Mouse (Mus musculus) limb, embryonic 15.5 days (tissue): ENCODE measurements at regions not wholly inside any gene's neighbourhood (a gene's known extent, or its start where the extent isn't known, plus 50 kb on each side); places are given as distances from the start of the nearest gene placed in this dataset.
A peak's percentile ranks its signal among the peaks of the same experiment; 100 is the strongest.

Experiments used
- ATAC-seq: fragments of 200-750 bp; cut with Nextera tagmentation; 2 replicates; pipeline ENCODE4 v1.8.0; 2017; ENCODE audit warnings: low read depth, moderate TSS enrichment; ENCODE audit not compliant: insufficient number of reproducible peaks, low FRiP score, low TSS enrichment
- H3K27ac ChIP-seq: fragments of 300-500 bp; sonication (generic); 2 replicates; pipeline ENCODE4 v1.5.1; 2015; ENCODE audit warnings: moderate library complexity, mild to moderate bottlenecking, inconsistent platforms
- H3K27me3 ChIP-seq: fragments of 300-500 bp; sonication (generic); 2 replicates; pipeline ENCODE4 v1.6.1; 2015; ENCODE audit warnings: inconsistent platforms
- H3K36me3 ChIP-seq: fragments of 300-500 bp; sonication (generic); 2 replicates; pipeline ENCODE4 v1.6.1; 2015; ENCODE audit warnings: inconsistent platforms
- H3K4me1 ChIP-seq: fragments of 300-500 bp; sonication (generic); 2 replicates; pipeline ENCODE4 v1.6.1; 2015; ENCODE audit warnings: inconsistent platforms
- H3K4me2 ChIP-seq: fragments of 300-500 bp; sonication (generic); 2 replicates; pipeline ENCODE4 v1.6.1; 2015; ENCODE audit warnings: mild to moderate bottlenecking, inconsistent platforms
- H3K4me3 ChIP-seq: fragments of 300-500 bp; sonication (generic); 2 replicates; pipeline ENCODE4 v1.5.1; 2015; ENCODE audit warnings: mild to moderate bottlenecking, inconsistent platforms
- H3K9ac ChIP-seq: fragments of 300-500 bp; sonication (generic); 2 replicates; pipeline ENCODE4 v1.6.1; 2015; ENCODE audit warnings: inconsistent platforms
- H3K9me3 ChIP-seq: fragments of 300-500 bp; sonication (generic); 2 replicates; pipeline ENCODE4 v1.6.1; 2016; ENCODE audit warnings: inconsistent platforms
- WGBS: fragments of 180-500 bp; shearing (Covaris S2); methylation state at CpG from one replicate; pipeline ENCODE4 v1.1.7; 2015; 5-methylcytosine and 5-hydroxymethylcytosine counted together

GRCm38 (mm10) chr11:113014186-113015010 is 232.4 kb downstream of the Sox9 start:
- Histone ChIP-seq H3K4me1 (peaks cover 41% of the 10 kb centered on the region), H3K4me2 (no peak overlapping the region), H3K9ac (no peak overlapping the region), H3K4me3 (no peak overlapping the region), H3K27me3 (peaks cover 4% of the 10 kb centered on the region; the same call in 1 of the 2 replicates), H3K9me3 (no peaks in the 10 kb centered on the region), H3K36me3 (no peaks in the 10 kb centered on the region), H3K27ac (peak overlapping the region; percentile 65)
- WGBS: 22% methylated on average over 10 of the region's 10 CpGs
- no peak for ATAC-seq

GRCm38 (mm10) chr11:113015686-113016304 is 233.8 kb downstream of the Sox9 start:
- 43% methylated on average over 13 of the region's 13 CpGs for WGBS
- no peak overlapping the region for H3K4me2 ChIP-seq
- no peaks in the 10 kb centered on the region; the same call in 1 of the 2 replicates for H3K27me3 ChIP-seq
- H3K4me1 ChIP-seq: peaks cover 41% of the 10 kb centered on the region
- H3K9ac ChIP-seq: no peak overlapping the region
- H3K4me3 ChIP-seq: no peak overlapping the region
- no peaks in the 10 kb centered on the region for H3K9me3 ChIP-seq
- ATAC-seq: peak; percentile 52; the same call in 1 of the 2 replicates
- peak overlapping the region; percentile 11; the same call in 1 of the 2 replicates for H3K27ac ChIP-seq
- H3K36me3 ChIP-seq: no peaks in the 10 kb centered on the region

- Histone ChIP-seq H3K4me1 (peaks cover 41% of the 10 kb centered on the region), H3K9ac (no peak overlapping the region), H3K4me2 (no peak overlapping the region), H3K4me3 (no peak overlapping the region), H3K27ac (no peak overlapping the region), H3K27me3 (no peaks in the 10 kb centered on the region; the same call in 1 of the 2 replicates), H3K9me3 (no peaks in the 10 kb centered on the region), H3K36me3 (no peaks in the 10 kb centered on the region)
- ATAC-seq: no peak
- 53% methylated on average over 7 of the region's 7 CpGs for WGBS
These were observed 235.0 kb downstream of the Sox9 start for GRCm38 (mm10) chr11:113016801-113017715.

- no peak overlapping the region for H3K9ac ChIP-seq
- H3K27me3 ChIP-seq: no peaks in the 10 kb centered on the region; the same call in 1 of the 2 replicates
- H3K4me2 ChIP-seq: no peak overlapping the region
- WGBS: 56% methylated on average over 4 of the region's 4 CpGs
- no peak overlapping the region for H3K27ac ChIP-seq
- H3K4me3 ChIP-seq: no peak overlapping the region
- no peak for ATAC-seq
- peaks cover 14% of the 10 kb centered on the region for H3K4me1 ChIP-seq
- no peaks in the 10 kb centered on the region for H3K9me3 ChIP-seq
- no peaks in the 10 kb centered on the region for H3K36me3 ChIP-seq
These were observed 239.5 kb downstream of the Sox9 start for GRCm38 (mm10) chr11:113021533-113021932.

GRCm38 (mm10) chr11:113026994-113027393 is 245.0 kb downstream of the Sox9 start:
- no peak overlapping the region for H3K4me3 ChIP-seq
- H3K36me3 ChIP-seq: no peaks in the 10 kb centered on the region
- H3K27me3 ChIP-seq: no peaks in the 10 kb centered on the region
- ATAC-seq: no peak
- peaks cover 5% of the 10 kb centered on the region; the same call in 1 of the 2 replicates for H3K4me1 ChIP-seq
- H3K9me3 ChIP-seq: no peaks in the 10 kb centered on the region
- H3K9ac ChIP-seq: no peak overlapping the region
- no peak overlapping the region for H3K27ac ChIP-seq
- 39% methylated on average over 6 of the region's 6 CpGs for WGBS
- no peak overlapping the region for H3K4me2 ChIP-seq

- no peak overlapping the region for H3K4me2 ChIP-seq
- ATAC-seq: no peak
- WGBS: 91% methylated on average over 8 of the region's 8 CpGs
These were observed 246.4 kb downstream of the Sox9 start for GRCm38 (mm10) chr11:113028235-113028919.

GRCm38 (mm10) chr11:113031405-113031804 is 249.4 kb downstream of the Sox9 start:
- Histone ChIP-seq H3K4me1 (peaks cover 5% of the 10 kb centered on the region; the same call in 1 of the 2 replicates), H3K4me2 (no peak overlapping the region), H3K9ac (no peak overlapping the region), H3K27ac (no peak overlapping the region), H3K4me3 (no peak overlapping the region), H3K9me3 (no peaks in the 10 kb centered on the region), H3K36me3 (no peaks in the 10 kb centered on the region), H3K27me3 (no peaks in the 10 kb centered on the region)
- WGBS: 91% methylated on average over 8 of the region's 8 CpGs
- ATAC-seq: no peak

More at GRCm38 (mm10) chr11:113028235-113028919, 246.4 kb downstream of the Sox9 start:
- Histone ChIP-seq H3K9ac (no peak overlapping the region), H3K27ac (no peak overlapping the region), H3K36me3 (no peaks in the 10 kb centered on the region), H3K27me3 (no peaks in the 10 kb centered on the region), H3K9me3 (no peaks in the 10 kb centered on the region), H3K4me3 (no peak overlapping the region), H3K4me1 (peaks cover 5% of the 10 kb centered on the region; the same call in 1 of the 2 replicates)

- H3K4me3 ChIP-seq: no peak overlapping the region
- H3K9me3 ChIP-seq: no peaks in the 10 kb centered on the region
- H3K27ac ChIP-seq: no peak overlapping the region
- ATAC-seq: no peak
- 81% methylated on average over 8 of the region's 8 CpGs for WGBS
- H3K4me1 ChIP-seq: no peaks in the 10 kb centered on the region
- no peak overlapping the region for H3K9ac ChIP-seq
- H3K4me2 ChIP-seq: no peak overlapping the region
- H3K36me3 ChIP-seq: no peaks in the 10 kb centered on the region
- no peaks in the 10 kb centered on the region for H3K27me3 ChIP-seq
These were observed 250.6 kb downstream of the Sox9 start for GRCm38 (mm10) chr11:113032487-113033228.

- Histone ChIP-seq H3K4me1 (0 out of 2 replicates have a peak, but pooled peaks cover 2% of the 10 kb centered on the region), H3K27me3 (no peaks in the 10 kb centered on the region), H3K36me3 (no peaks in the 10 kb centered on the region), H3K9ac (no peak overlapping the region), H3K9me3 (no peaks in the 10 kb centered on the region), H3K4me3 (no peak overlapping the region), H3K27ac (no peak overlapping the region), H3K4me2 (no peak overlapping the region)
- no peak for ATAC-seq
- WGBS: 91% methylated on average over 13 of the region's 13 CpGs
These were observed 252.9 kb downstream of the Sox9 start for GRCm38 (mm10) chr11:113034911-113035310.

GRCm38 (mm10) chr11:113037736-113038135 is 255.7 kb downstream of the Sox9 start:
- H3K9ac ChIP-seq: no peak overlapping the region
- no peak for ATAC-seq
- WGBS: 80% methylated on average over 4 of the region's 4 CpGs
- no peaks in the 10 kb centered on the region for H3K27me3 ChIP-seq
- H3K9me3 ChIP-seq: no peaks in the 10 kb centered on the region
- H3K4me2 ChIP-seq: no peak overlapping the region
- no peaks in the 10 kb centered on the region for H3K36me3 ChIP-seq
- H3K4me3 ChIP-seq: no peak overlapping the region
- H3K27ac ChIP-seq: no peak overlapping the region
- H3K4me1 ChIP-seq: 0 out of 2 replicates have a peak, but pooled peaks cover 2% of the 10 kb centered on the region
